Mouse (Mus musculus) cerebellum, postnatal 25 days (tissue): ENCODE data around the gene Klhl21.

Experiments used
- DNase-seq, 2 experiments: peaks; one replicate each; pipeline ENCODE4 v3.0.0; 2021; ENCODE audit warnings: mixed read lengths in 2 of 2

The Klhl21 gene

GRCm38 (mm10) chr4:151996173-151996950, 12.2 kb upstream of the Klhl21 start, which contains the start of gene Phf13:
Gene Phf13, minus strand, starts transcription at chr4:151996258.
- peak; percentile 99 for DNase-seq

- no peak for DNase-seq
Measured at GRCm38 (mm10) chr4:151996951-151997222, 11.7 kb upstream of the Klhl21 start.

GRCm38 (mm10) chr4:151997701-151998100, 10.9 kb upstream of the Klhl21 start:
- DNase-seq, result peak in 1 of 2 experiments; percentile 6

- no peak for DNase-seq
Measured at GRCm38 (mm10) chr4:151999481-151999880, 9.1 kb upstream of the Klhl21 start.

GRCm38 (mm10) chr4:152000906-152001305, 7.7 kb upstream of the Klhl21 start:
- DNase-seq, result no peak

GRCm38 (mm10) chr4:152001335-152001734, 7.3 kb upstream of the Klhl21 start:
- DNase-seq, result no peak

- DNase-seq, result no peak
Measured at GRCm38 (mm10) chr4:152002063-152002462, 6.5 kb upstream of the Klhl21 start.

GRCm38 (mm10) chr4:152006137-152006536, 2.5 kb upstream of the Klhl21 start:
- peak in 1 of 2 experiments; percentile 39 for DNase-seq

GRCm38 (mm10) chr4:152006812-152007211, 1.8 kb upstream of the Klhl21 start:
- no peak for DNase-seq

- no peak for DNase-seq
Measured at GRCm38 (mm10) chr4:152007481-152008147, 989 bp upstream of the Klhl21 start.

GRCm38 (mm10) chr4:152008148-152008500, 479 bp upstream of the Klhl21 start:
- DNase-seq, result peak; percentile 44 to 45

- peak; percentile 82 to 85 for DNase-seq
Measured at GRCm38 (mm10) chr4:152009076-152010051, 761 bp downstream of the Klhl21 start.

GRCm38 (mm10) chr4:152010091-152010706, 1.6 kb downstream of the Klhl21 start:
- peak; percentile 27 to 37 for DNase-seq

GRCm38 (mm10) chr4:152010707-152011134, 2.1 kb downstream of the Klhl21 start:
- peak; percentile 57 to 59 for DNase-seq

- DNase-seq, result no peak
Measured at GRCm38 (mm10) chr4:152011171-152011760, 2.7 kb downstream of the Klhl21 start.

GRCm38 (mm10) chr4:152012109-152012508, 3.5 kb downstream of the Klhl21 start:
- peak; percentile 30 to 48 for DNase-seq

GRCm38 (mm10) chr4:152013036-152013813, 4.6 kb downstream of the Klhl21 start:
- DNase-seq, result no peak

GRCm38 (mm10) chr4:152019073-152019472, 10.5 kb downstream of the Klhl21 start:
- DNase-seq, result no peak

GRCm38 (mm10) chr4:152020024-152020423, 11.4 kb downstream of the Klhl21 start:
- no peak for DNase-seq

- no peak for DNase-seq
Measured at GRCm38 (mm10) chr4:152021568-152022097, 13.0 kb downstream of the Klhl21 start.

- peak in 1 of 2 experiments; percentile 49 for DNase-seq
Measured at GRCm38 (mm10) chr4:152022506-152022905, 13.9 kb downstream of the Klhl21 start.
